Mouse (Mus musculus) leukemia stem cell, adult 10-12 weeks (primary cell): Measurements from ENCODE around the gene Cep97. TPM values are rescaled to one million over a fixed set of nuclear protein-coding genes. Genes with fewer than 3 reads are reported as not detected.

Experiments
- polyA plus RNA-seq: library from polyadenylated mRNA; stranded (reverse); fragments of >175 nt; gene quantifications from 2 replicates; pipeline ENCODE4 v1.2.3, GENCODE M21; 2012; ENCODE audit warnings: low replicate concordance

Gene Cep97
- polyA plus RNA-seq = 0.77 and 1.8 TPM in 2 replicates

DNA sequence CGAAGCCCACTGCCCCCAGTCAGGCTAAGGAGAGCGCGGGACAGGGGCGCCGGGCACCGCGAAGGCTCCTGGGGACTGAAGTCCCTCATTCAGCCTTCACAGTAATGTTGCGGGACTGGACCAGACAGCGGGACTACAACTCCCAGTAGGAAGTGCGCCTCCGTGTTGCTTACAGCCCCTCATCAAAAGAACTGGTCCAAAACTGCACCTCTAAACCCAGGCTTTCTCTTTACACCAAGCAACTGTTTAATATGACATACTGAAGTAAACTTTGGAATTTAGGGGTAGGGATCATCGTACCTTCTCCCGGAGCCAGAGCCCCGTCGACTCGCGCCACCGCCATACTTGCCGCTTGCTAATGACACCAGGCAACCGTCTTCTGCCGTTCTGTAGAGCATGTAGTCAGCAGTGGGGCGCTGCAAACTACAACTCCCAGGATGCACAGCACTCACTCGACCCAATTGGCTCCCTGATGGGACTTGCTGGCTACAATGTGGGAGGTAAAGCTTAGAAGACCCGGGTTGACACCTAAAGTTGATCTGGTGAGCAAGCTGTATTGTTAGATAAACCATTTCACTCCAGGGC is at the start of gene Cep97:
Gene Cep97, minus strand, starts transcription at position 403 of the 585 bp plus-strand sequence.

DNA sequence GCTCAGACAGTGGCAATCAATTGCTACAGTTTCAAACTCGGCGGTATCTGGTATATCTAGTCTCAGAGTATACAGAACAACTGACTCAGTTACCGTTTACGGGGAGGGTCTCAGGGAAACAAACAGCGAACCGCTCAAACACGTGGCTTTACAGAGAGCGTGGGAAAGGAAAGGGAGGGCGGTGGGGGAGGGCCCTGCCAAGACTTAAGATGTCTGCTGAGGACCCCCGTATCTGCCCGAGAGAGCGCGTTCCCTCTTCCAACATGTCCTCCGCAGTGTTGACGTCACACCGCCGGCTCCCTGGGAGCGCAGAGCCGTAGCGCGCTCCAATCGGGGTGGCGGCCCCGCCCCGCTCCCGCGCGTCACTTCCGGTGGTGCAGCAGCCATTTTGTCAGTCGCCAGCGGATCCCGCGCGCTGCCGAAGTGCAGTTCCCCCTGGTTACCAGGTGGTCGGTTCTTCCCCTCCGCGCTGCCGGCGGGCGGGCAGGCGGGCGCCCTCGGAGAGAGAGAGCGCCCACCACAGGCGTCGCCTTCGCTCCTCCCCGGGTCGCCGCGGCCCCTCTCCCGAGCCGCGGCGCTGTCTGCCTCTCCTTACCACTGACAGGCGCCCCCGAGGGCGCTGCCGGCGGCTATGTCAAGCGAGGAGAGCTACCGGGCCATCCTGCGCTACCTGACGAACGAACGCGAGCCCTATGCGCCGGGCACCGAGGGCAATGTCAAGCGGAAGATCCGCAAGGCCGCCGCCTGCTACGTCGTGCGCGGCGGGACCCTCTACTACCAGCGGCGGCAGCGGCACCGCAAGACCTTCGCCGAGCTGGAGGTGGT is 39.0 kb upstream of the Cep97 start, which contains the start of gene Zbtb11:
Gene Zbtb11, plus strand, starts transcription at position 453 of the 825 bp plus-strand sequence.

DNA sequence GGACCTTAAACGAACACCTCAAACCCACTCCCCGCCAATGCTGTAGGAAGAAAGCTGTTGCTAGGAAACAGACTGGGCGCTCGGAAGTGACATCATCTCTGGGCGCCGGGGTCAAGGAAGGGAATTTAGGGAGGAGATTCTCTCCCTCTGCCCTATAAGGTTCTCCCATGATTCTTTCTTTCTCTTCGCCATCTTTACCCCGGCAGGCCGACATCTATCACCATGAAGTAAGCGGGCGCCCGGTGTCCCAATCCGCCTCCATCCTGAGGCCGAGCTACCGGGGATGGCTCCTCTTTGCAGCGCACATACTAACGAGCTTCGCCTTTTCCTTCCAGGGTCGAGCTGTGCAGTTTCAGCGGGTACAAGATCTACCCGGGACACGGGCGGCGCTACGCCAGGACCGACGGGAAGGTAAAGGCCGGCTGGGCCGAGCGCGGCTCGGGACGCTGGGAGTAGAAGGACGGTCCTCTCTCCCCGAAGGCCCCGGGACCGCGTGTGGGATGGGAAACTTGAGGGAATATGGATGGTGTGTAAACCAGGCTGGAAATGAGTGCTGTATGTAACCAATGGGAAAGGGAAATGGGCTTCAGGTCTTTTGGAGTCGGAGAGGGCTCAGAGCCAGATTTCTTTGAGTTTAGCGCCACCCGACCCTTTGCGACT is 31.7 kb upstream of the Cep97 start, which contains the start of gene Rpl24:
Gene Rpl24, plus strand, starts transcription at position 64 of the 660 bp plus-strand sequence.

DNA sequence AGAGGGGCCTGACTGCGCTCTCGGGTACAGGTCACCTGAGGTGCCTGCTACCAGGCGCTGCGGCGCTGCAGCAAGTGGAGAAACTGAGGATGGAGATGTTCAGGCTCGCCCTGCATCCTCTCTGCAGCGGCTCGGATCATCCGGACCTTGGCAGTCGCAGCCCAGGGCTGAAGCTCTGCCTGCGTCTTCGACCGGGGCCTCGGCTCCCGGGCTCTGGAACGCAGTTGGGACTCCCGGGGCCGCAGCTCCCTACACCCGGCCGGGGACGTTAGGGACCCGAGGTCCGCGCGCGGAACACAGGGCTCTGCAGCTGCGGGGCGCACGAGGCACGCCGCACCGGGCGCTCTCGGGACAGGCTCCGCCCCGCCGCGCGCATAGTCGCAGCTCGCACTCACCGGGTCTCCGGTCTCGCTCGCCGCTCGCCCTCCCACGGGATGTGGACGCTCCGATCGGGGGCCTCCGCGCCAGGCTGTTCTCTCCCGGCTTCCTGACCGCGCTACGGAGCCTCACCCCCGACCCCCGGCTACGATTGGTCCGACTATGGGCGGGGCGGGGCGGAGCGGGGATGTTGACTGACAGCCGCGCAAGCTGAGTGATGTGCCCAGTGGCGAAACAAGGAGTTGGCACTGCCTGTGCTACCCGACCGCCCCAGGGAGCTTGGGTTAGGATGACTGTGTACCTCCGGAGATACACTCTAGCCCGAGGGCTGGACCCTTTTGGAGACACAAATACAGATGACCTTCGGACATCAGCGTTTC is 39.6 kb downstream of the Cep97 start, which contains the start of gene Nxpe3:
Gene Nxpe3, minus strand, starts transcription at position 393 of the 758 bp plus-strand sequence.

Other genes starting within 250 kb of the Cep97 start
- gene Nfkbiz, start 96.0 kb downstream of the Cep97 start, polyA plus RNA-seq = 3.8 and 8.4 TPM in 2 replicates
- 0.44 and 0.45 TPM in 2 replicates for gene Nxpe3, start 39.6 kb downstream of the Cep97 start, polyA plus RNA-seq
- 31.2 and 43.8 TPM in 2 replicates for gene Rpl24, start 31.4 kb upstream of the Cep97 start, polyA plus RNA-seq
- 3.9 and 5.2 TPM in 2 replicates for gene Zbtb11, start 39.0 kb upstream of the Cep97 start, polyA plus RNA-seq
- 11.4 and 12.4 TPM in 2 replicates for gene Pcnp, start 94.9 kb upstream of the Cep97 start, polyA plus RNA-seq
- 11.2 and 19.8 TPM in 2 replicates for gene Trmt10c, start 103.0 kb upstream of the Cep97 start, polyA plus RNA-seq
- gene Senp7, start 113.5 kb upstream of the Cep97 start, polyA plus RNA-seq = 8.4 and 10.6 TPM in 2 replicates